Mouse (Mus musculus): Measurements from ENCODE around the gene Jkamp.
"Not testable (repeated sequence)": the region's sequence is repeated elsewhere in the genome, so short reads cannot be mapped to it uniquely, and the experiment has no call there.

The Jkamp gene

DNA sequence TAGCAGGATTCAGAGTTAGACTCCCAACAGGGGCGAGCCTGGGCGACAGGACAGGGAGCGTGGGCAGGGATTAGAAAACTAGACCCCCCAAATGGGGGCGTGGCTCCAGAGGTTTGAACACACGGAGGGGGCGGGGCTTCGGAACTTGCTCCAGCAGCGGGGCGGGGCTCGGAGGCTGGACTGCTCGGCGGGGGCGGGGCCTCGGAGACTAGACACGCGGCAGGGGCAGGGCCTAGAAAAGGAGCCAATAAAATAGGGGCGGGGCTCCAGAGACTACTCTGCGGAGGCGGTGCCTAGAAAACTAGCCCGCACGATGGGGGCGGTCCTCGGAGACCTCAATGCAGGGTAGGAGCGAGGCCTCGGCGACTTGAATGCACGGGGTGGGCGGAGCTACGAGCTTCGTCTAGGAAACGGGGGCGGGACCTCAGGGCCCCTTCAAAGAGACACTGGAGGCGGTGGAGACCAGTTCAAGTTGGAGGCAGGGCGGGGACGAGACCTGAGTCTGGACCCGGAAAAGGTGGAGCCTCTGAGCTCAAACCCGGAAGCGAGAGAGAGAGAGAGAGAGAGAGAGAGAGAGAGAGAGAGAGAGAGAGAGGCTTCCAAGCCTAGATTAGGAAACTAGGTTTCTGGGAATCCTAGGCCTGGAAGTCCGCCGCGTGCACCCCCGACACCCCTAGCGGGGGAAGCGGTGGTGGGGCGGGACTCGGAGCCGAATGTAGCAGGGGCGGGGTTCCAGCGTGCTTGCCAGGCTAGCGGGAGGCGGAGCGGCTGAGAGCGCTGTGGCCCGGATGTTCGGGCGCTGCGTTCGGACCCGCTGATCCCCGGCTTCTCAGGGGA, at the start of gene Jkamp, which contains the start of gene L3hypdh:
Gene Jkamp, plus strand, starts transcription at position 261 of the 837 bp plus-strand sequence.
Gene L3hypdh, minus strand, starts transcription at position 111 of the 837 bp plus-strand sequence.
- peak; percentile 98 to 99 for DNase-seq (ENCODE audit: low spot score in 2 of 2)

DNA sequence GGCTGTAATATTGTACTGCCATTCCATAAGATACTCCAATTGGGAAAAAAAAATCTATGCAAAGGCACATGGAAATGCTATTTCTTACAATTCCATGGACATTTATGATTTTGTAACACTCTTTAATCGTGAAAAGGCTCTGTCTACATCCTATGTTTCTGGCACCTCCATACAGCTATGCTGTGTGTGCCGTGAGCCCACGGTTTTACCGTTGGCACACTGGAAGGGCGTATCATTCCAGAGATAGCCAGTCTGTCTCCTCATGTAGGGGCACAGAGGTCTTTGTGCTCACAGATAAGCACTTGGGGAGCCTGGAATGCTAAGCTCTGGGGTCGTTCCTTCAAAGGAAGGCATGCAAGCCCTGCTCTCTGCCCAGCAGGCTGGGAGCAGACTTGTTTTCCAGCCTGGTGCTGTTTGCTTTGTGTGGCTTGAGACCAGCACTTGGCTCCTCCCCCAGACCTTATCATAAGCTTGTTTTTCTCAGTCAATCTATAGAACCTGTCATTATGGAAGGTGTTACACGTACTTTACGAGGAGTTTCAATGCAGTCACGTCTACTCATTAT, 49.2 kb upstream of the Jkamp start:
- no peak for DNase-seq (ENCODE audit: low spot score in 2 of 2)

DNA sequence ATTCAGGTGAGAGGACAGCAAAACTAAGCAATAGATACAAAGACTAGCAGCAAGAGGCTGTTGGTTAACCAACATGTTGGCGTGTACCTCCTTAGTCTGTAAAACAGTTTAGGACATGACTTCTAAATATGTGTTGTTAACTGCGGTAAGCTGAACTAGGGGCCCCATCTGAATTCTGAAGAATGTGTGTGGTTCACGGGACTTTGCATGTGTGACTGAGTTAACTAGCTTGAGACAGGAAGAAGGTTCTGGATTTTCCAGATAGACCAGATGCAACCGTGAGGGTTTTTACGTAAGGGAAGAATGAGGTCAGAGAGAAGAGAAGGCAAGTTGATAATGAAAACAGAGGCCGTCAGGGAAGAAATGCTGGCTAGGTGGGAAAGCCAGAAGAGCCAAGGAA, 48.3 kb upstream of the Jkamp start:
- no peak for DNase-seq (ENCODE audit: low spot score in 2 of 2)

DNA sequence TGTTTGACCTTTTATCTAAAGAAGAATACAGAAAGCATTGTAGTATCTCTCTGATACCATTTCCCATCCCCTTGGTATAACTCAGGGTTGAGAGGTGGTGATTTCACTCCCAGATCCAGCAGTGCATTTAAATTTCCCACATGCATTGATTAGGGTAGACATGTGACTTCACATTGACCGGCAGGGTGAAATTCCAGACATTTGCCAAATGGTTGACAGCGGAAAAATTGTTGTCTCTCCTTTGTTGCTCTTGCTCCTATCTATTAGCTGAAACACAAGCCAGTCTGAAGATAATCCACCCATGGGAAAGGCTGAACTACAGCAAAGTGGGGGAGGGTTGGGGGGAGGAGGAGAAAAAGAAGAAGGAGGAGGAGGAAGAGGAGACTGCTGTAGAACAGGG, 46.5 kb upstream of the Jkamp start:
- no peak for DNase-seq (ENCODE audit: low spot score in 2 of 2)

DNA sequence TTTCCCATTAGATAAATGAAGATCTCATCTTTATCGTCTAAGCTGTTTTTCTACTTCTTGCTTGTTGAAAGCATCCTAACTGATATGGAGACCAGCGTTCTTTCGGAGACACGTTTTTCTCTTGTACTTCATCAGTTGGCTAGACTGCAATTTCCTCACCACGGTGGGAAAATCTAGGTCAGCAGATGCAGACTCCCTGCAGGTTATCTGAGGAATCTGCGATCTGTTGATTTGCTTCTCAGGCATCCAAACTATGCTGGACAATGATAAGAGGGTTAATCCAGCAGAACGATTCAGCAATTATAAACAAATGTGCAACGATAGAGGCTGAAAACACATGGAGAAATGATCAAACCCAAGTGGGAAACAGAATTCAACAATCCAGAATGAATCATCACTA, 45.9 kb upstream of the Jkamp start:
- DNase-seq (ENCODE audit: low spot score in 2 of 2): no peak

DNA sequence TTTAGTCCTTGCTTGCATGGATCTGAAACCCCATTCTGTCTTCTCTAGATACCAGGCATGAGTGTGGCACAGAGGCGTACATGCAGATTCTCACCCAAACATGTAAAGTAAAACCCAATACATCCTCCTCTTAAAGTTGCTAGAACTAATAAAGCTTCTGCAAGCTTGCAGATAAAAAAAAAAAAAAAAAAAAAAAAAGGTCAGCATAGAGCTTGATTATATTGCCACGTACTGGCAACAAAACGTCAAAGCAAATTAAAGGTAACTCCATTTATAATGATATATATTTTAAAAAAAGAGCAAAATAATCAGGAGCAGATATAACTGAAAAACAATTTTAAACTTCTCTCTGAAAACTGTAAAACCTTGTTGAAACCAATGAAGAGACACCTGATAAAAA, 44.2 kb upstream of the Jkamp start:
- DNase-seq (ENCODE audit: low spot score in 2 of 2): no peak

DNA sequence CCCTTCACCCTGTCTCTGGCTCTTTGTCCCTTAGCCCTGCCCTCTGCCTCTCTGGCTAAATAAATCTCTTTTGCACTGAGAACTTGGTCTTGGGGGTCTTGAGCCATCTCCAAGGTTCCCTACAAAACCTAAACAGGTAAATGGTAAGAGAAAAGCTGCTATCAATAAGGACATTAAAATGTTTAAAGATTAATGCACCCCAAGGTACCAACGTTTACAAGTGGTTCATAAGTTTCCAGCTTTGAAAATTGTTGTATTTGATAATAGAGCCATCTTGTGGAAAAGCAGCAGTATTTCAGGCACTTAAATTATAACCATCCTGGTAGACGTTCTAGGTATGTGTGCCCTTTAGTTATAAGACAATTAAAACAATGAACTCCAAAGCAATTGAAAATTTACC, 37.9 kb upstream of the Jkamp start:
- DNase-seq (ENCODE audit: low spot score in 2 of 2): no peak

DNA sequence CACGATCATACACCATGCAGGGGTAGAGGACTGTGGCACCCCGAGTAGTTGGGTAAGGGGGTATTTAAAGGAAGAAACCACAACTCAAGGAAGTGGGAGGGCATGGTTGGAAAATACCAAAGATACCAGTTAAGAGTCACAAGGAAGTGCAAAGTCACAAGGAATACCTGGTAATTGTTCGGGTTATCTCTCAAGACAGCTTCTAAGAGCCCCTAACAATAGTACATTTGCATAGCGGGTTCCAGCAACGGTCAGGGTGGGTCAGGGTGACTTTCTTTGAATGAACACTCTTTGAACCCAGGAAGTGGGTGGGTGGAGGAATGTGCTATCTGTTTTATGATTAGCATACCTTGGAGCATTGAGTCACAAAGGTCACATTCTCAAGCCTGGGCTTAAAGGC, 35.2 kb upstream of the Jkamp start:
- DNase-seq (ENCODE audit: low spot score in 2 of 2): not testable (repeated sequence)

DNA sequence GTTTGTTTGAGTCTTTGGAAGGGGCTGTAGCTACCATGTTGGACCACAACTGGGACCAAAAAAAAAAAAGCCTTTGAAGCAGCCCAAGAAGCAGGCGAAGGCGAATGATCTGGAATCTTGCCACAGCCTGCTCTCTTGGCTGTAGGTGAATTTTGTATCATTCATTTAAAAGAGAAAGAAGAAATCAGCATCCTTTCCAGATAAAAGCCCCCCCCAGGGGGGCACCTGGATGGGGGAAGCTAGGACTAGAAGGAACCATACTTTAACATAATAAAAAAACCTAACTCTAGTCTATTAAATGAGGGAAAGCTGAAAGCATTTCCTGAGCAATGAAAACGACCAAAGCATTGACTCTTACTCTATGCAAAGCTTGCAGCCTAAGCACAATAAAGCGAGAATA, 34.6 kb upstream of the Jkamp start:
- DNase-seq (ENCODE audit: low spot score in 2 of 2): no peak

DNA sequence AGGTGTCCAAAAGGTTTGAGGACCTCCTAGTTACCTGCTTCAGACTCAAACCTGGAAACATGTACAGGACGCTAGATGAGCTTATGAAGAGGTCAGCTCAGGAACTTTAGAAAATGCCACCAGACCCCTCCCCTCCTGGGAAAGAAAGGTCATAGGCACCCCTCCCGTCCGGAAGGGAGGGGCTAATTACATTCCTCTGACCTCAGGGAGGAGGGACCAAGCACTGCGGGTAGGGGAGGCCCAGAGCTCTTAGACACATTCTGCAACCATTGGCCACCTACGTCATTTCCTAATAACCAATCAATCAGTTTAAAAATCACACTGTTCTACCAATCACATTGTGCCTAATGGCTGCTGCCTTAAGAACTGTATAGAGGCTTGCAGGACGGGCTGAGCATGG, 32.8 kb upstream of the Jkamp start:
- DNase-seq (ENCODE audit: low spot score in 2 of 2): no peak

DNA sequence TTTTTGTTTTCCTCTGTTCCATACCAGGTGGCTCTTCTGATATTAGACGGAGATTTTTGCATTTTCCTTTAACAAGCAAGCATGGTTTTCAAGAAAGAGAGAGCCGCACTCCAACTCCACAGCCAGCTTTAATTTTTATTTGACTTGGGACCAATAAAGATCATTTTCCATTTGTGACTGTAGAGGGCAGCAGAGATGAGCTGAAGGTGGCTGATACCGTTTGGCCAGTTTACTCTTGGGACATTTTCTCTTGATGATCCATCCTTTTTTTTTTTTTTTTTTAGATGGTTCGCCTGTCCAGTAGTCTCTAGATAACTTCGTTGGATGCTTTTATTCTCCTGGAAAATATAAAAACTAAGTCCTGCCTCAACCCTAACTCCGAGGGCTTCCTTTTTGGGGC, 32.1 kb upstream of the Jkamp start:
- no peak for DNase-seq (ENCODE audit: low spot score in 2 of 2)

DNA sequence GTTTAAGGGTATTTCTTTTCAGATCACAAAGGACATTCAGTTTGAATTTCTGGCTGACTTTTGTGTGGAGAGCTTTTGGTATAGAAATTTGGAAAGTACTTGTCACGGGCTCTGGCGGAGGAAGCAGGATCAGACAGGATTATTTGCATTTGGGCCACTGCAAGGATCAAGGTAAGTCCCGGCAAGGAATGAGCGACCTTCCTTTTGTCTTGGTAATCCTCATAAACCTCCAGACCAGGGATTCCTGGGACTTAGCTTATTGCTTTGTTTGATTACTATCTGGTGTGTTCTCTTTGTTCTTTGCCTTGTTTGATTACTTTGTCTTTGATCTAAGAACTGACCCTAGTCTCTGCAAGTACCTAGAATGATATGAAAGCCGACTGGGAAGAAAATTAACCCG, 31.5 kb upstream of the Jkamp start:
- DNase-seq (ENCODE audit: low spot score in 2 of 2): no peak

DNA sequence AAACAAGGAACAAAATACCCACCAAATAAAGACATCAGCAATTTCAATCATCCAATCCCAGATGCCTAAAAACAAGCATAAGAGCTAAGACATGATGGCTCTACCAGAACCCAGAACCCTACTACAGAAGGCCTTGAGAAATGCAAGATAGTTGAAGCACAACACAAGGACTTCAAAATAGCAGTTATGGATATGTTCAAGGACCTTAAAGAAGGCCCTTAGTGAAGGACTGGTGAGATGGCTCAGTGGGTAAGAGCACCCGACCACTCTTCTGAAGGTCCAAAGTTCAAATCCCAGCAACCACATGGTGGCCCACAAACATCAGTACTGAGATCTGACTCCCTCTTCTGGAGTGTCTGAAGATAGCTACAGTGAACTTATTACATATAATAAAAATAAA, 27.6 kb upstream of the Jkamp start:
- DNase-seq (ENCODE audit: low spot score in 2 of 2): no peak

DNA sequence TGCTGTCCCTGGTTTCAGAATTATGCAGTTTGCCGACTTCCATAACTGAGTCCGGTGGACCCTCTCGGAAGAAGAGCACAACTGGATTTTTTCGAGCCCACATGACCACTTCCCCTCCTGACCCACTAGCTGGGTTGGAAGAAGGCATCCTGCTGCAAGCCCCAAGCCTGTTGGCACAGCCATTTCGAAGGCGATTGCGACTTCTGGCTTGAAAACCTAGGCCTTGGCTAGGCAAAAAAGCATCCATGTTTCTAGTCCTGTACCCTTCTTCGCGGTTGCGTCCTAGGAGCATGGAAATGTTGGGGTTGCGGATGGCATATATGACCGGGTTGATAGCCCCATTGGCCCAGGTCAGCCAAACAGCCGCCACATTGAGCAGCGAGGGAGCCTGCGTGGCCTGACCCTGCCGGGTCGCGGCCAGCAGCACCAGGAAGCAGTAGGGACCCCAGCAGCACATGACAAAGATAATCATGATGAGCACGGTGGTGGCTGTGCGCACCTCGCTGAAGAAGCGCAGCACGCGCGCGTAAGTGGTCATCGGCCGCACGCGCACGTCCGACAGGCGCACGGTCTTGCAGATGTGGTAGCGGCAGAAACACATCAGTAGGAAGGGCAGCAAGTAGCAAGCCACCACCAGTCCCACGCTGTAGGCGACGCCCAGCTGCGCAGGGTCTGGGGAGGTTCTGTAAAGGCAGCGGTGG, 15.6 kb upstream of the Jkamp start:
- DNase-seq (ENCODE audit: low spot score in 2 of 2): no peak

DNA sequence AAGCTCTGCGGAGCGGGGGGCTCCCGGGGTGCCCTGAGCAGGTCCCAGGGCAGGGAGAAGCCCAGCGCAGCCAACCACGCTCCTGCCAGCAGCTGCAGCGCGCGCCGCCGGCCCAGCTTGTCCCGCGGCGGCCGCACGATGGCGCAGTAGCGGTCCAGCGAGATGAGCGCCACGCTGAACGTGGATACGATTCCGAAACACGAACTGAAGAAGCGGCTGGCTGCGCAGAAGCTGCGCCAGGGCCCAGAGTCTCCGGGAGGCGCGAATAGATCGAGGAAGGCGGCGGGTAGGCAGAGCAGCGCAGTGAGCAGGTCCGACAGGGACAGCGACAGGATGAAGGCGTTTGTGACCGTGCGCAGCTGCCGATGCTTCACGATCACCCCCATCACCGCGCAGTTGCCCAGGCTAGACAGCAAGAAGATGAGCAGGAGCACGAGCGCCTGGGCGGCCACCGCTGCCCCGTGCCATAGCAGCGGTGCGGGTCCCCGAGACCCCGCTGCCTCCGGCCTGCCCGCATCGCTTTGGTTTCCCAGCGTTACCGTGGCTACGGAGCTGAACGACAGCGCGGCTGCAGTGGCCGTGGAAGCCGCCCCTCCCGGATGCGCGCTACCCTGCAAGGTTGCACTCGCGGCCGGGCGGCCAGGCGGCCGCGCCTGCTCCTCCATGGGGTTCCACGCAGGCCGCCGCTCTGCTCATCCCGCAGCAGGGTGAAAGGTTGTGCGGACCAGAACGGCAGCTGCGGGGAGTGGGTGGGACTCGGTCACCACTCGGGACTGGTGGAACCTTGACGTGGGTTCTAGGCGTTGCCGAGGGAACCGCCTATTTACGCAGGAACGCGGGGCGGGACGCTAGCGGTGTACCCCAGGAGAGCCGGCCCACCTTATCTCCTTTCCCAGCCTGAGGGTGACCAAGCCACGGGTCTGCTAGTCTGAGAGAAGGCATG, 14.8 kb upstream of the Jkamp start, which contains the start of gene Gpr135:
Gene Gpr135, minus strand, starts transcription at position 799 of the 943 bp plus-strand sequence.
- peak; percentile 76 to 85 for DNase-seq (ENCODE audit: low spot score in 2 of 2)

DNA sequence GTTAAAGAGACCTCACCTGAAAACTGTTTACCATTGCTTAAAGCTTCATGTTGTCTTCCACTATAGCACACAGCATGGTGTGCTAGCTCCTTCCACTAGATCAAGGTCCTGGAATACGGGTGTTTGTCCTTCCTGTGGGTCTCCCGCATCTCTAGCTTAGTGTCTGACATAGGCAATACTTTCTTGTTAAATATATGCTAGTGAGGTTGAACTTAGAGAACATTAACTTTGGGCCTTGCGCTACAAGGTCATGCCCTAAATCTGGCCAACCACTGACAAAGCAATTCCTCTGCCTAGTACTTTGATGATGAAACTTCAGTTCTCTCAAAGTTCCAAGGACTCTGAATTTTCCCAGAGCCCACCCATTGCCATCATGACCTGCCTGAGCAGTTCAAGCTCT, 7.1 kb upstream of the Jkamp start:
- no peak for DNase-seq (ENCODE audit: low spot score in 2 of 2)

DNA sequence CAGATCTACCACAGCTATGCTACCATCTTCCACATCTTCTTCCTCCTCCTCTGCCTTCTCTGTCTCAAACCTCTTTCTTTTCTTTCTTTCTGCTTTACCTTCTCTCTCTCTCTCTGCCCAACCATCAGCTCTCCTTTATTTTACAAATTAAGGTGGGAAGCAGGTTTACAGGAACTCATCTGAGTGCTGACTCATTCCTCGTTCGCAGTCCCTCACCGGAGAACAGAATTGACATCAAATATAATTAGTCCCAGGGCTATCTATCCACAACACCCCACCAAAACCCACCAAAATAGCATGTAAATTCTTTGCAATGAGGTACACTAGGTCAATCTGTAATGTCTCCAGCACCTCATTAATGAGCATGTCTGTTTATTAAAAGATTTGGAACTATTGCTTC, 3.4 kb upstream of the Jkamp start:
- DNase-seq (ENCODE audit: low spot score in 2 of 2): no peak

DNA sequence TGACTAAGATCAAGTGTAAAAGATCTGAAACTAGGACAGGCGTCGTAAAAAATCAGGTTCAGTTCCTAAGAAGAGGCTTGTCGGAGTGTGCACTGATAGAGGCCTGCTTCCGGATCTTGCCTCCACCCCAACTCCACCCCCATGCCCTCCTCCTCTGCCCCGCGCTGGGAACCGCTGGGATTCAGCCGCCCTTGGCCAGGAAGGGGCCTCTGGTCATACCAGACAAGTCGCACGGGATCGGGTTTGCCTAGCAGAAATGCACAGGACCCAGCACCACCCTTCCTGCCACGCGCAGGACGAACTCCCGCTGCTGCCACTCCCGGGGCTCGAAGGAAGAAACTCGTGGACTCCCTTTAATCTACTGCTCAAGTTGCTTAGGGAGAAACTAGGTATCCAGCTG, 3.0 kb upstream of the Jkamp start:
- DNase-seq (ENCODE audit: low spot score in 2 of 2): no peak

DNA sequence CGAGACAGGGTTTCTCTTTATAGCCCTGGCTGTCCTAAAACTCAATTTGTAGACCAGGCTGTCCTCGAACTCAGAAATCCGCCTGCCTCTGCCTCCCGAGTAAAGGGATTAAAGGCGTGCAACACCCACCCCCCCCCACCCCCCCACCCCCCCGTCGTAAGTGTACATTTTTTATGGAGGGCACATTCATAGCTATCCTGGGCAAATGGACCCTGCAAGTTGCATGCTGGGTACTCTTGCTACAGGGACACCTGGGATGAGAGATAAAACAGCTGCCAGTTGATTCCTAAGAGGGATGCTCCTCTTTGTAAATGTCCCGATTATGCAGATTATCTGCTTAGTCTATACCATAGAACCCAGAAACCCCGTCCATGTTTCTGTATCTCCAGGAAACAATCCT, 2.1 kb upstream of the Jkamp start:
- DNase-seq (ENCODE audit: low spot score in 2 of 2): no peak

DNA sequence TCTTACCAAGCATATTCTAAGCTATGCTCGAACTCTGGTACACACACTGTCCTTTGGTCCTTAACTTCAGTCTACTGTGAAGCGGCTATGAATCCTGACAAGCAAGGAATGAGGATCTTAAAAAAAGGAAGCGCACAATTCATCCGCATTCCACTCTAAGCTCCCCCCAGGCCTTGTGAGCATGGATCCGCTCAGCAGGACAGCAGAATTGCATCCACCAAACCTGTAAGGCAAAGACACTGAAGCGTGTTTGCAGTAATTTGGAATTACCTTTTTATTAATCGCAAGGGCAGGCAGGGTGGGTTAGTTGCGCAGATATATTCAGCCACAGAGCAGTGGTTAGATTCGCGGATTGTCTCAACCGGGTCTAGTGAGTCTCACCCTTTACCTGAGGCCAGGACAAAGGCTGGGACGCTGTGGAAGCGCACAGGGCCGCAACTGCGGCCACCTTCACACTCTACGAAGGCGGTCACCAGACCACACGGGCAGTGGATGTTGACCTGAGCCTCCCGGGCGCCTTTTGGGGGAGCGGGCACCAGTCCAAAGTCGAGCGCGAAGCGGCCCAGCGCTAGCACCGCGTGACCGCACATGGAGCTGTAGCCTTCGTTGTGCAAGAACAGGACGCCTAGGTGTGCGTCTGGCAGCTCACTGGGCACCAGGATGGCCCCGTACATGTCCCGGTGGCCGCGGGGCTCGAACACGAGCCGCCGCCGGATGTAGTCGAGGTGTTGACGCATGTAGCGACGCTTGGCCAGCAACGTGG, 947 bp upstream of the Jkamp start:
- peak in 1 of 2 experiments; percentile 14 for DNase-seq (ENCODE audit: low spot score in 2 of 2)

DNA sequence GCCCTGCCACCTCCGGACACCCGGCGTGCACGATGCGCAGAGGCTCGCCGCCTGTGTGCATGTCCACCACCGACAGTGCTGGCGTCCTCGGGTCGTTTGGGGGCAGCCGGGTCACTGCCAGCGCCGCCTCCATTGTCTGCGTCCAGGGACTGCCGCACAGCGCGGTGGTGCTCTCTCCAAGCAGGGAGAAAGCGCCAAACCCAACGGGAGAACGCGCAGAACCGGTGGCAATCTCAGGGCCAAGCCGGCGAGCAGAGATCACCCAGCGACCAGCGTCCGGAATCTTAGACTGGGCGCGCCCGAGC, 413 bp upstream of the Jkamp start:
- DNase-seq (ENCODE audit: low spot score in 2 of 2): no peak
